Mouse (Mus musculus): ENCODE results near the gene Scgb2b17.
"Not testable (repeated sequence)": the region's sequence is repeated elsewhere in the genome, so short reads cannot be mapped to it uniquely, and the experiment has no call there.

GRCm38 (mm10) chr7:33063149-33063548 lies 6.8 kb upstream of the Scgb2b17 start, which contains the start of gene Scgb1b17:
- TF ChIP-seq CTCF (IDR thresholded peaks at IDR 0.05; ENCODE audit: low read depth, low read length); GATA1 (IDR thresholded peaks at IDR 0.05; ENCODE audit: borderline replicate concordance, low read length); GATA2 (IDR thresholded peaks at IDR 0.05; ENCODE audit: borderline replicate concordance, low read depth, low read length): not testable (repeated sequence)

All from G1E (cell line).